Mouse (Mus musculus): ENCODE results near the gene Nt5dc2.

- no peak for TF ChIP-seq POLR2A (IDR thresholded peaks at IDR 0.05; ENCODE audit: extremely low read depth, insufficient read depth, low read length)
- no peak for TF ChIP-seq CTCF (IDR thresholded peaks at IDR 0.05; ENCODE audit: low read depth, low read length)
Observed at GRCm38 (mm10) chr14:31165458-31165857, 34.6 kb downstream of the Nt5dc2 start.
